Mouse (Mus musculus) MEL (cell line): ENCODE results near the gene Slc25a12. TPM values are rescaled to one million over a fixed set of nuclear protein-coding genes. Genes with fewer than 3 reads are reported as not detected.
A peak's percentile ranks its signal among the peaks of the same experiment; 100 is the strongest.

ENCODE experiments used
- DNase-seq: peaks from one replicate; pipeline ENCODE4 v3.0.0; 2011; ENCODE audit warnings: low read depth, low spot score
- H3K27ac ChIP-seq: 2 replicates; pipeline ENCODE4 v1.5.1; 2012; ENCODE audit warnings: low read depth, mild to moderate bottlenecking, control low read depth, low read length, moderate library complexity; ENCODE audit not compliant: control insufficient read depth
- H3K27me3 ChIP-seq, 2 experiments: fragments of 150-350 bp in 1 of 2; sonication (generic) in 1 of 2; 2 replicates each; pipeline ENCODE4 v1.6.1; 2012; ENCODE audit warnings: low read length in 2 of 2, mild to moderate bottlenecking in 2 of 2, improper control_type of control experiment in 1 of 2, moderate library complexity in 1 of 2; ENCODE audit not compliant: insufficient read depth in 2 of 2, control insufficient read depth in 1 of 2
- H3K36me3 ChIP-seq, 2 experiments: 2 replicates each; pipeline ENCODE4 v1.6.1; 2012 to 2014; ENCODE audit warnings: low read length in 2 of 2, improper control_type of control experiment in 1 of 2, inconsistent platforms in 1 of 2, mild to moderate bottlenecking in 1 of 2; ENCODE audit not compliant: insufficient read depth in 2 of 2, control insufficient read depth in 1 of 2
- H3K4me1 ChIP-seq, 2 experiments: fragments of 150-350 bp in 1 of 2; sonication (generic) in 1 of 2; 2 replicates each; pipeline ENCODE4 v1.6.1; 2012; ENCODE audit warnings: low read length in 2 of 2, improper control_type of control experiment in 1 of 2, mild to moderate bottlenecking in 1 of 2; ENCODE audit not compliant: insufficient read depth in 2 of 2, control insufficient read depth in 1 of 2
- H3K4me3 ChIP-seq, 2 experiments: fragments of 150-350 bp in 1 of 2; sonication (generic) in 1 of 2; 2 replicates each; pipeline ENCODE4 v1.5.1; 2012; ENCODE audit warnings: low read depth in 2 of 2, low read length in 2 of 2, mild to moderate bottlenecking in 2 of 2, moderate library complexity in 2 of 2, control low read depth in 1 of 2, improper control_type of control experiment in 1 of 2; ENCODE audit not compliant: control insufficient read depth in 1 of 2, insufficient read depth in 1 of 2
- H3K79me2 ChIP-seq: 2 replicates; pipeline ENCODE4 v1.6.1; 2012; ENCODE audit warnings: mild to moderate bottlenecking, low read length, moderate library complexity; ENCODE audit not compliant: control insufficient read depth, poor library complexity, insufficient read depth
- H3K9ac ChIP-seq: 2 replicates; pipeline ENCODE4 v1.6.1; 2012; ENCODE audit warnings: low read depth, mild to moderate bottlenecking, control low read depth, low read length, moderate library complexity; ENCODE audit not compliant: control insufficient read depth, poor library complexity, severe bottlenecking
- H3K9me3 ChIP-seq: fragments of 150-350 bp; sonication (generic); replicated peaks from 2 replicates; pipeline ENCODE4 v1.6.1; 2012; ENCODE audit warnings: mild to moderate bottlenecking, low read length, improper control_type of control experiment, moderate library complexity; ENCODE audit not compliant: insufficient read depth
- CTCF ChIP-seq, 3 experiments: IDR thresholded peaks in 2 of 3; conservative IDR thresholded peaks in 1 of 3; 2 replicates each; pipeline ENCODE4 v1.5.1; 2011 to 2012; ENCODE audit warnings: low read length in 3 of 3, low read depth in 2 of 3, mild to moderate bottlenecking in 2 of 3, improper control_type of control experiment in 1 of 3, inconsistent platforms in 1 of 3, mixed read lengths in 1 of 3, moderate library complexity in 1 of 3; ENCODE audit not compliant: control insufficient read depth in 1 of 3, insufficient read depth in 1 of 3, poor library complexity in 1 of 3, severe bottlenecking in 1 of 3
- ELF1 ChIP-seq: IDR thresholded peaks from 2 replicates; pipeline ENCODE4 v1.6.1; 2014; ENCODE audit warnings: low read depth, mild to moderate bottlenecking, inconsistent platforms, low read length, improper control_type of control experiment, moderate library complexity
- EP300 ChIP-seq, 2 experiments: IDR thresholded peaks; 2 replicates each; pipeline ENCODE4 v1.6.1; 2011; ENCODE audit warnings: improper control_type of control experiment in 2 of 2, low read length in 2 of 2, low read depth in 1 of 2, mild to moderate bottlenecking in 1 of 2
- MAX ChIP-seq: IDR thresholded peaks from 2 replicates; pipeline ENCODE4 v1.6.1; 2011; ENCODE audit warnings: low read length, improper control_type of control experiment
- MEF2A ChIP-seq: IDR thresholded peaks from 2 replicates; pipeline ENCODE4 v1.6.1; 2014; ENCODE audit warnings: low read depth, mild to moderate bottlenecking, inconsistent platforms, low read length, improper control_type of control experiment; ENCODE audit not compliant: poor library complexity, insufficient replicate concordance, severe bottlenecking; ENCODE audit errors: extremely low read depth
- MYC ChIP-seq: IDR thresholded peaks from 2 replicates; pipeline ENCODE4 v1.6.1; 2011; ENCODE audit warnings: low read depth, mild to moderate bottlenecking, low read length, improper control_type of control experiment, moderate library complexity
- NELFE ChIP-seq: IDR thresholded peaks from 2 replicates; pipeline ENCODE4 v1.6.1; 2011; ENCODE audit warnings: low read depth, low read length, improper control_type of control experiment
- RAD21 ChIP-seq: IDR thresholded peaks from 2 replicates; pipeline ENCODE4 v1.6.1; 2011; ENCODE audit warnings: mild to moderate bottlenecking, low read depth, low read length, improper control_type of control experiment
- RCOR1 ChIP-seq: IDR thresholded peaks from 2 replicates; pipeline ENCODE4 v1.6.1; 2012; ENCODE audit warnings: low read depth, mild to moderate bottlenecking, inconsistent platforms, low read length, improper control_type of control experiment
- SMC3 ChIP-seq: IDR thresholded peaks from 2 replicates; pipeline ENCODE4 v1.6.1; 2011; ENCODE audit warnings: low read depth, low read length, improper control_type of control experiment
- TCF12 ChIP-seq: IDR thresholded peaks from 2 replicates; pipeline ENCODE4 v1.6.1; 2014; ENCODE audit warnings: low read depth, mild to moderate bottlenecking, inconsistent platforms, low read length, improper control_type of control experiment, moderate library complexity
- UBTF ChIP-seq: IDR thresholded peaks from 2 replicates; pipeline ENCODE4 v1.6.1; 2012; ENCODE audit warnings: low read depth, mild to moderate bottlenecking, inconsistent platforms, low read length, improper control_type of control experiment, moderate library complexity, borderline replicate concordance; ENCODE audit not compliant: insufficient read depth
- USF2 ChIP-seq, 2 experiments: IDR thresholded peaks; 2 replicates each; pipeline ENCODE4 v1.6.1; 2011 to 2012; ENCODE audit warnings: improper control_type of control experiment in 2 of 2, low read length in 2 of 2, borderline replicate concordance in 1 of 2, inconsistent platforms in 1 of 2, low read depth in 1 of 2, mild to moderate bottlenecking in 1 of 2; ENCODE audit not compliant: insufficient read depth in 1 of 2
- ZC3H11A ChIP-seq: IDR thresholded peaks from 2 replicates; pipeline ENCODE4 v1.6.1; 2012; ENCODE audit warnings: low read depth, mild to moderate bottlenecking, inconsistent platforms, low read length, improper control_type of control experiment
- ZNF384 ChIP-seq: IDR thresholded peaks from 2 replicates; pipeline ENCODE4 v1.6.1; 2012; ENCODE audit warnings: low read depth, mild to moderate bottlenecking, inconsistent platforms, low read length, improper control_type of control experiment
- polyA plus RNA-seq, 2 experiments: library from polyadenylated mRNA; stranded (reverse) in 1 of 2; unstranded in 1 of 2; fragments of >175 nt in 1 of 2; fragments of >200 nt in 1 of 2; gene quantifications; 2 replicates each; pipeline versions ENCODE4 v1.2.1 to v1.2.4; 2012; ENCODE audit warnings: low replicate concordance in 2 of 2, low read depth in 1 of 2; ENCODE audit not compliant: insufficient read length in 2 of 2, insufficient read depth in 1 of 2, missing spikeins in 1 of 2
- total RNA-seq: library from RNA; depleted of rRNA; stranded (reverse); fragments of 300-350 nt; gene quantifications from 2 replicates; pipeline ENCODE4 v1.2.3, GENCODE M21; 2012

Slc25a12 gene
- total and polyA plus RNA-seq, 3 experiments: 63.2 to 98.6 TPM; not detected in 1

DNA sequence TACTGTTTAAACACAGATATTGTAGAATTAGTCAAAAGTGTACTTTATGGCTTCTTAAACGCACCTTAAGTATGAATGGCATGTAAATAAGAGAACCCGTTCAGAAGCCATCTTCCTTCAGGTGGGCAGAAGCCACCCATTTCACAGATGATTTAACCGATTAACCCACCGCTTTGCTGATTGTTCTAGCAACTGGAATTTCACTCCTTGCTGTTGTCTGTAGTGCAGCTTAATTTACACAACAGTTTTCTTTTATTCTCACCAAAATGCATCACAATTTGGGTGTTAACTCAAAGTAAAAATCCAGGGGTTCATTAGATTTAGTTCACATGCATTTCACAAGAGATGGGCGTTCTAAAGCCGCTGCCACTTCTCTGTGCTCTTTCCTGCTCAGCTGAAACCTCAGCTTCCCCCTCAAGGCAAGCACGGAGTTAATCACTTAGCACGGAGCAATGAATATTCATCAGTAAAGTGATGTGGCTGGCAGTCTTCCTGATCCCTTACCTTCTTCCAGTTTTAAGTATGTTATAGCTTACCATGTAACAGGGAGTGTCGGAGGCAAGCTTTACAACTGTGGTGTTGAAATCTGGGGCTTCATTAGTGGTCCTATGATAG lies 124.4 kb downstream of the Slc25a12 start:
- TF ChIP-seq MAX (no peak), UBTF (no peak), TCF12 (no peak), RCOR1 (no peak), MEF2A (no peak), NELFE (no peak), ELF1 (no peak)
- TF ChIP-seq, all 39 proteins: peak for 0
- Histone ChIP-seq H3K4me3 (no peak overlapping the region), H3K27ac (no peak overlapping the region), H3K9ac (no peak overlapping the region), H3K79me2 (no peaks in the 10 kb centered on the region; the same call in 1 of the 2 replicates), H3K9me3 (no peaks in the 10 kb centered on the region), H3K36me3 (peaks cover 0 to 15% of the 10 kb centered on the region in 2 experiments; a peak in 2 of 4 replicates), H3K27me3 (no peaks in the 10 kb centered on the region), H3K4me1 (no peaks in the 10 kb centered on the region; a peak in 1 of 4 replicates)
- DNase-seq: no peak

DNA sequence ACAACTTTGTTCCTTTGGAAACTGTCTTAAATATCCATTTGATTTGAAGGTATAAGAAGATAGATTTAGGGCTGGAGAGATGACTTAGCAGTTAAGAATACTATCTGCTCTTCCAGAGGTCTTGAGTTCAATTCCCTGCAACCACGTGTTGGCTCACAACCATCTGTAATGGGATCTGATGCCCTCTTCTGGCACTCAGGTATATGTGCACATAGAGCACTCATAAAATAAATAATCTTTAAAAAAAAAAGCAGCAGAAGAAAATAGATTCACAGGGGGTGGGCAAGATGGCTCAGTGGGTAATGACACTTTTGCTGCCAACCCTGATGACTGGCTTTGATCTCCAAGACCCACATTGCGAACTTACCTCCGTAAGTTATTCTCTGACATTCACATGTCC lies 125.4 kb downstream of the Slc25a12 start:
- Histone ChIP-seq H3K4me3 (no peak overlapping the region), H3K36me3 (peaks cover 0 to 14% of the 10 kb centered on the region in 2 experiments; a peak in 2 of 4 replicates), H3K9ac (no peak overlapping the region), H3K27me3 (no peaks in the 10 kb centered on the region), H3K79me2 (no peaks in the 10 kb centered on the region; the same call in 1 of the 2 replicates), H3K9me3 (no peaks in the 10 kb centered on the region), H3K27ac (no peak overlapping the region), H3K4me1 (no peaks in the 10 kb centered on the region)
- DNase-seq: peak; percentile 43
- TF ChIP-seq RAD21 (peak; percentile 39), CTCF (IDR thresholded peaks at IDR 0.05 in 2 of 3, conservative IDR thresholded peaks at IDR 0.05 in 1 of 3; ENCODE audit: control insufficient read depth in 1 of 3, insufficient read depth in 1 of 3, low read depth in 2 of 3, low read length in 3 of 3, poor library complexity in 1 of 3, severe bottlenecking in 1 of 3) (peak in 2 of 3 experiments; percentile 12 to 47; a peak in 3 of 6 replicates), ZC3H11A (peak; percentile 41), TCF12 (no peak), MYC (peak; percentile 62; the same call in 1 of the 2 replicates), USF2 (IDR thresholded peaks at IDR 0.05; ENCODE audit: borderline replicate concordance in 1 of 2, insufficient read depth in 1 of 2, low read depth in 1 of 2, low read length in 2 of 2) (no peak), SMC3 (peak; percentile 52), ZNF384 (peak; percentile 60), EP300 (IDR thresholded peaks at IDR 0.05; ENCODE audit: low read depth in 1 of 2, low read length in 2 of 2) (no peak), MEF2A (no peak)
